22 mouse cellular contexts compared by ENCODE assay signal in the genomic region with DNA sequence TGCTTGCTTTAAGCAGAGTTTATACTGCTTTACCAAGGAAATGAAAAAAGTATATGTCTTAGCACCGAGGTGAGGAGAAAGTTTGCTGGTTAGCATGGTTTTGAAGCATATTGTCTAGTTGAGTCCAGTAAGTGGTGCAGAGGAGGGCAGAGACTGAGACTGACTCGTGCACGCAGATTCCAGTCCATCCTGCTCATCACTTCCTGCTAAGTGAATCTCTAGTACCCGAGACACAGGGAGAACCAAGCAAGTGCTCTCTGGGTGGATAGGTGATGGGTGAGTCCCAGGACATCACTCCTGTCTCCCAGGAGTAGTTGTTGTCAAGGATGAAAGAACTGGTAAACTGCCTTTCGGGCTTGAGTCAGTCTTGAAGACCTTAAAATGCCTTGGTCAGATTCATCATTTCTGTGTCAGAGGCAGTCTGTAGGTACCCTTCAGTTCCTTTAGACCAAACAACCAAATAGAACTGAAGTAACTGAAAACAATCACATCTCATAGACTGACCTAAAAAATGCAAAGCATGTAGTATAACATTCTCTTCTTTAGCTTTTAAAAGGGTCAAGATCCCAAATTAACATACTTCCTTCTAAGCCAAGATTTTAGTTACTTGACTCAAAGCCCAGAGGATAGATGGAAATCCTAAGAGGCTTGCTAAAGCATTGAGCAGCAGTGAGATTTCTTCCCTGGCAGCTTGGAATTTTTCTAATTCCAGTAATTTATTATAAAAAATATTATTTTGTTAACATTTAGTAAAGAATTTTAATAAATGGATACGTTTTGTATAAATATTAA.
DNase-seq lines count a peak whose midpoint lies in the region; ATAC-seq and TF ChIP-seq lines count a peak whose summit lies in the region.
"Had no signal": no experiment of that assay in that cellular context is flagged by ENCODE, and none has a peak within 500 bp of the region (broad histone marks: within the 10 kb centered on the region; RNA-seq: fewer than 3 reads in every experiment).

No protein-coding gene starts in this region.

- no peaks in the 10 kb centered on the region for H3K27me3 ChIP-seq in kidney, embryonic 15.5 days
- H3K27me3 ChIP-seq in testis, adult 2 months (ENCODE audit: control insufficient read depth, insufficient read depth, low read length), result no peaks in the 10 kb centered on the region
- H3K27me3 ChIP-seq: embryonic facial prominence, embryonic 12.5 days; forebrain, embryonic 12.5 days; heart, embryonic 12.5 days; midbrain, embryonic 12.5 days; neural tube, embryonic 12.5 days had no signal

- 84% methylated on average over 6 of the region's 6 CpGs for WGBS in kidney, embryonic 15.5 days

- no peak overlapping the region for H3K4me3 ChIP-seq in gastrocnemius, adult 2 months
- no peak overlapping the region for H3K4me3 ChIP-seq in kidney, embryonic 15.5 days (replicated peaks)
- peak overlapping the region; percentile 46; the same call in 1 of the 2 replicates for H3K4me3 ChIP-seq in testis, adult 2 months (ENCODE audit: control insufficient read depth, low read depth, low read length)
- H3K4me3 ChIP-seq: embryonic facial prominence, embryonic 12.5 days; erythroblast, embryonic 14.5 days; forebrain, embryonic 12.5 days; heart, embryonic 12.5 days; midbrain, embryonic 12.5 days; neural tube, embryonic 12.5 days had no signal

- no peak for ATAC-seq in kidney, embryonic 15.5 days (replicated peaks; ENCODE audit: low FRiP score)

- no peak overlapping the region for H3K4me2 ChIP-seq in kidney, embryonic 15.5 days
- H3K4me2 ChIP-seq: embryonic facial prominence, embryonic 12.5 days; forebrain, embryonic 12.5 days; heart, embryonic 12.5 days; midbrain, embryonic 12.5 days; neural tube, embryonic 12.5 days had no signal

- H3K9ac ChIP-seq in kidney, embryonic 15.5 days, result no peak overlapping the region
- H3K9ac ChIP-seq: embryonic facial prominence, embryonic 12.5 days; forebrain, embryonic 12.5 days; heart, embryonic 12.5 days; midbrain, embryonic 12.5 days; neural tube, embryonic 12.5 days had no signal

- intact Hi-C loops in gastrocnemius, adult 2 months (cut with DNase I), result no loop called here

- DNase-seq in gastrocnemius, adult 2 months, result no peak
- DNase-seq in gastrocnemius, adult 18-20 months (ENCODE audit: low spot score), result no peak
- no peak for DNase-seq in kidney, adult 9 months
- no peak for DNase-seq in testis, postnatal 10 days (ENCODE audit: low spot score)
- DNase-seq in embryo, embryonic 9.5 days (ENCODE audit: extremely low spot score), result no peak
- no peak for DNase-seq in c-Kit-positive CD71-positive TER-119-positive erythroid progenitor cells, embryonic 14.5 days (ENCODE audit: low spot score)
- DNase-seq: adrenal gland, postnatal 36 days; cerebellum, adult 11-12 months; cerebellum, postnatal 10 days; heart, postnatal 10 days; kidney, postnatal 25 days; layer of hippocampus, postnatal 36 days; lung, postnatal 10 days; right cerebral cortex, postnatal 14 days had no signal

- no peak for TF ChIP-seq CTCF in gastrocnemius, adult 2 months (IDR thresholded peaks at IDR 0.05)
- no peak for TF ChIP-seq CTCF in testis, adult 2 months (IDR thresholded peaks at IDR 0.05; ENCODE audit: control insufficient read depth, insufficient read depth, insufficient replicate concordance, low read depth, low read length)

- H3K36me3 ChIP-seq in kidney, embryonic 15.5 days, result no peaks in the 10 kb centered on the region
- no peaks in the 10 kb centered on the region for H3K36me3 ChIP-seq in testis, adult 2 months (ENCODE audit: control insufficient read depth, insufficient read depth, low read length)
- H3K36me3 ChIP-seq: embryonic facial prominence, embryonic 12.5 days; forebrain, embryonic 12.5 days; heart, embryonic 12.5 days; midbrain, embryonic 12.5 days; neural tube, embryonic 12.5 days had no signal

- H3K27ac ChIP-seq in gastrocnemius, adult 2 months, result peak overlapping the region; percentile 3
- H3K27ac ChIP-seq in kidney, embryonic 15.5 days, result peak overlapping the region; percentile 37; the same call in 1 of the 2 replicates
- H3K27ac ChIP-seq in testis, adult 2 months (ENCODE audit: control insufficient read depth, insufficient read depth, low read depth, low read length), result no peak overlapping the region
- H3K27ac ChIP-seq: embryonic facial prominence, embryonic 12.5 days; forebrain, embryonic 12.5 days; midbrain, embryonic 12.5 days; neural tube, embryonic 12.5 days had no signal

- no peak for TF ChIP-seq POLR2A in testis, adult 2 months (IDR thresholded peaks at IDR 0.05; ENCODE audit: control insufficient read depth, low read depth, low read length)

- no peaks in the 10 kb centered on the region for H3K9me3 ChIP-seq in kidney, embryonic 15.5 days (replicated peaks)
- H3K9me3 ChIP-seq: embryonic facial prominence, embryonic 12.5 days; forebrain, embryonic 12.5 days; heart, embryonic 12.5 days; midbrain, embryonic 12.5 days; neural tube, embryonic 12.5 days had no signal

- peaks cover 22% of the 10 kb centered on the region for H3K4me1 ChIP-seq in kidney, embryonic 15.5 days
- no peaks in the 10 kb centered on the region for H3K4me1 ChIP-seq in testis, adult 2 months (ENCODE audit: control insufficient read depth, insufficient read depth, low read length)
- H3K4me1 ChIP-seq: embryonic facial prominence, embryonic 12.5 days; midbrain, embryonic 12.5 days; neural tube, embryonic 12.5 days had no signal
